Mouse (Mus musculus) T-cell, adult 2 months (primary cell): ENCODE results near the gene Tnrc6c.
"Not testable (repeated sequence)": the region's sequence is repeated elsewhere in the genome, so short reads cannot be mapped to it uniquely, and the experiment has no call there.

ENCODE experiments used
- DNase-seq: peaks from one replicate; pipeline ENCODE4 v3.0.0; 2022; ENCODE audit warnings: low spot score

The Tnrc6c gene

DNA sequence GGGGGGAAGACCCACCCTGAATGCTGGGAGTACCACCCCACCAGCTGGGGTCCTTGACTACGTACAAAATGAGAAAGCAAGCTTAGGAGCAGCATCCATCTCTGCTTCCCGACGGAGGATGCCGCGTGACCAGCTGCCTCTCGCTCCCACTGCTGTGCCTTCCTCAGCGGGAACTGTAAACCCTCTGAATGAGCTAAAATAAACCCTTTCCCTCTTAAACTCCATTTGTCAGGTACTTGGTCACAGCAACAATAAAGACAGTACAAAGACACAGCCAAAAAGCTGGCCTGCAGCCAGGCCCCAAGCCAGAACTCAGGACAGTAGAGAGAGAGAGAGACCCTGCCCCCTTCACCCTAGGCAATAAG lies 115.6 kb downstream of the Tnrc6c start:
- no peak for DNase-seq

DNA sequence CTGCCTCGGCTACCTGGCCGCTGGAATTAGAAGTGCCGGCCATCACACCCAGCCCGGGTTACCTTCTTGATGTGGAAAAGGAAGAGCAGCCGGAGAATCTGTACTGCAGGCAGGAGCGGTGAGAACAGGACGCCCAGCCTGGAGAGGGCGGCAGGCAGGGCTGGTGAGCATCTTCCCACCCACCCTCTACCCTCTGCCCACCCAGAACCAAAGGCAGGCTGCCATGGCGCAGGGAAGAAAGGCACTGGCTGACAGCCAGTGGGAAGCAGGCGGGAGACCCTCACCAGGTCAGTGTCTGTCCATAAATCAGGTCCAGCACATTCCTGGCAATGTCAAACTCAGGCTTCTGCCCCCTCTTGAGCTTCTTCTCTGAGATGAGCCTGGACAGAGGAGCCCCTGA lies 116.3 kb downstream of the Tnrc6c start:
- DNase-seq: no peak

DNA sequence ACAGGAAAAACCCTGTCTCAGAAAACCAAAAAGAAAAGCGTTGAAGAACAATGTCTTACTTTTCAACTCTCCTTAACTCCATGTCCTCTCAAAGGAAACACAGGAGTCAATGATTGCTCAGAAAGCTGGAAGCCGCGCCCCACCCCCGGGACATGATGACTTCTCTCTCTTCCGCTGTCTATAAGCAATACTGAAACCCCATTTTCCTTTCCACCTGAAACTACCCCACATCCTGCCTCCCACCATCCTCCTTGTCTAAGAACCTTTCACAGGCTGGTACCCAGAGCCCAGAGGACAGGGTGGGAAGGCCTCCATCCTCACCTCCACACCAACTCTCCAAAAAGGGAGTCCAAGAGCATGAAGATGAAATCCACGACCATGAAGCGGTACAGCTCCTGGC lies 118.3 kb downstream of the Tnrc6c start:
- DNase-seq: no peak

DNA sequence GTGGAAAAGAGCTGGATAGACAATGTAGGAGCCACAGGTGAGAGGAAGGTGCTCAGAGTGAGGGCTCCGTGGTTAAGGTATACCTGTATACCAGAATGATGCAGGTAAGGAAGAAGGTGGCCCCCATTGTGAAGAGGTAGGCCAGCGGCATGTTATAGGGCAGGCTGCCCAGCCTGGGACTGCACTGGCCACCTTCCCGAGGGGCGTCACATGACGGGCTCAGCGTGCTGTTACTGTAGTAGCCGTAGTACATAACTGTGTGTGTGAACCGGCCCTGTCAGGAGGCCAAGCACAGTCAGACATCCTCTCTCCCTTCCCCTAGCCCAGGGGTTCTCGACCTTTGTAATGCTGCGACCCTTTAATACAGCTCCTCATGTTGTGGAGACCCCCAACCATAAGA lies 120.8 kb downstream of the Tnrc6c start:
- no peak for DNase-seq

DNA sequence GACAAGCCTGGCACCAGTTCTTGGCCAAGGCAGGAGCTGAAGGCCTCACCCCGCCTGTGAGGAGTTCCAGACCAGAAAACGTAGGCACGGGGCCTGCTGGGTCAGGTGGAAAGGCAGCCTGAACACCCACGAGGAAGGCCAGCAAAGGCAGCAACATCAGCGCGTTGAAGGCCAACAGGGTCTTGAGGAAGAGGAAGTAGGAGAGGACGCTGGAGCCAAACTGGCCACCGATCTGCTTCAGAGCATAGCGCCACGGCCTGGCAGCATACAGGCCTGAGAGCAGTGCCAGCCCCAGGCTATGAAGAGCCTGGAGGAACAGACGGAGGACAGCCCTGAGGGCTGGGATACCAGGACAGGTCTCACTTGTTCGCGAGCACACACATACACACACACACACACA lies 121.5 kb downstream of the Tnrc6c start:
- DNase-seq: no peak

DNA sequence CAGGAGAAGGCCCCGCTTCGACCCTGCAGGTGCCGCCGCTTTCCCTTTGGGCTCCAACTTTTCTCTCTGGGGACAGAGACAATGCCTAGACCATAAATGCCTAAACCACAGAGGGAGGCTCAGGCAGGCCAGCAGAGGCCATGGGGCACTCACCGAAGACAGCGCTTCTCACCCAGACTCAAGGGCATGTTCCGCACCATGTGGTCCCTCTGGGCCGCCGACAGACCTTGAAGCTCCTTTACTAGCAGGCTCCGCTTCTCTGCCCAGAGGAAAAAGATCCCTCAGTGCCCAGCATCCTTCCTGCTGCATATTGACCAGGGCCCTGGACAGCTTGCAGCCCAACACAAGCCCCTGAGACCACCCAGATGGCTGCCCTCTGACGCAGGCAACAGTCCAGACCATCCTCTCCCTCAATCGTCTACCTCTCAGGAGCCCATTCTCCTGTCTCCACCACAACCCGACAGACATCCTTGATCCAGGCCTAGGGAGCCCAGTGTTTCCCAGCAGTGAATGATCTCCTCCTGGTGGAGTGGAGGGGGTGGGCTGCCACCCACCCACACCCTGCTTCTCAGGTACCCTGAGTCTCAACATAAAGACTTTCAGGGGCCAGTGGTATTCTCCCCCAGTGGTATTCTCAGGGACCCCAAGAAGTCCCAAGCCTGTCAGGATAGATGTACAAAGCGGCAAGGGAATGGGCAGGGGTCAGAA lies 122.2 kb downstream of the Tnrc6c start:
- no peak for DNase-seq

DNA sequence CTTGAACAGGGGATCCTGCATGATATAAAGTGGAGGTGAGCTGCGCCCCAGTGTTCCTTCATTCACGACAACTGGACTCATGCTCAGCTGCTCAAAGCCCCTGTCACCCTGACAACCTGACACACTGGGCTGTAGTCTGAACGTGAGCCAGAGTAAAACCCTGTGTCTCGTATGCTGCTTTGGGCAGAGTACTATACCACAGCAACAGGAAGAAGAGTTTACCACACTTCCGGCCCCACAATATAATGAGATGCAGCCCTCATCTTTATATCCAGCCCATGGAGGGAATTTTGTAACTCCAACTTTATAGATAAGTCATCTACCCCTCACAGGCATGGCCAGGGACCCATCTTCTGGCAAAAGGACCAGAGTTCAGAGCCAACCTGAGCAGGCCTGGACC lies 123.0 kb downstream of the Tnrc6c start:
- DNase-seq: peak; percentile 75

DNA sequence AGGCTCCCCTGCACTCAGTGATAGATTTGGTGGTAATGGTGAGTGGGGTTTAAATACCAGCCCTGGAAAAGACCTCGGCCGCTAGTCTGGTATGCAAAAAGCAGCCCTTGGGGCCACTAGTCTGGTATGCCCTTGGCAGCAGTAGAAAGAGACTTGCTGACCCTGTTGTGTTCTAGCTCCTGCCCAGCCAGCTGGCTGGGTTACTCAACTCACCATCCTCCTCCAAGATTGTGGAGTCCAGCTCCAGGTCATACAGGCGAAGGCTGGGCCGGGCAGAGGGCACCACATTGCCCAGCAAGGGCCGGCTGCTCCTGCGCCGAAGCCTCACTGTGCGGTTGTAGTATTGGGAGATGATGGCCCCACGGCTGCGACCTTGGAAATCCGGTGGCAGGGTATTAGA lies 123.9 kb downstream of the Tnrc6c start:
- no peak for DNase-seq

DNA sequence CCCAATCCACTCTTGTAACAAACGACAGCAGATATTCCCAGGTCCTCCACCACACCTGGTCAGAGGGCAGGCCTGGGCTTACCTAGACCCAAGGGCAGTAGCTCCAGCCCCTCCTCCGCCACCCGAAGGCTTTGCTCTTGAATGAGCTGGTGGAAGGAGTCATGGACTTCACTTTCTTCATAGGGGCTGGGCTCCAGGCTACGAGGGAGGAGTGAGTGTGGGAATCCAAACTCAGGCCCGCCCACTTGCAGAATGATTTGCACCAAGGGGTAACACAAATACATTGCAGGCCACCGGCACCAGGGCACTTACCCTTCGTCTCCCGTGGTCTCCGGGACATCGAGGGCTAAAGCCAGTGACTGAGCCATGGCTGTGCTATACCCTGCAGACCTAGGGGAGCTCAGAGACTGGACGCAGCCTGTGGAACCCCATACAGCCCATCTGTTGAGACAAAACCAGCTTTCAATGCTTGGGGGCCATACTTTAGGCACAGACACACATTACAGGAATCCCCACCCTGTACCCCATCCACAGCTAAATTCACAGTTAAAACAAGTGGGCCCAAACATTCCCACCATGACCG lies 124.9 kb downstream of the Tnrc6c start:
- DNase-seq: no peak

DNA sequence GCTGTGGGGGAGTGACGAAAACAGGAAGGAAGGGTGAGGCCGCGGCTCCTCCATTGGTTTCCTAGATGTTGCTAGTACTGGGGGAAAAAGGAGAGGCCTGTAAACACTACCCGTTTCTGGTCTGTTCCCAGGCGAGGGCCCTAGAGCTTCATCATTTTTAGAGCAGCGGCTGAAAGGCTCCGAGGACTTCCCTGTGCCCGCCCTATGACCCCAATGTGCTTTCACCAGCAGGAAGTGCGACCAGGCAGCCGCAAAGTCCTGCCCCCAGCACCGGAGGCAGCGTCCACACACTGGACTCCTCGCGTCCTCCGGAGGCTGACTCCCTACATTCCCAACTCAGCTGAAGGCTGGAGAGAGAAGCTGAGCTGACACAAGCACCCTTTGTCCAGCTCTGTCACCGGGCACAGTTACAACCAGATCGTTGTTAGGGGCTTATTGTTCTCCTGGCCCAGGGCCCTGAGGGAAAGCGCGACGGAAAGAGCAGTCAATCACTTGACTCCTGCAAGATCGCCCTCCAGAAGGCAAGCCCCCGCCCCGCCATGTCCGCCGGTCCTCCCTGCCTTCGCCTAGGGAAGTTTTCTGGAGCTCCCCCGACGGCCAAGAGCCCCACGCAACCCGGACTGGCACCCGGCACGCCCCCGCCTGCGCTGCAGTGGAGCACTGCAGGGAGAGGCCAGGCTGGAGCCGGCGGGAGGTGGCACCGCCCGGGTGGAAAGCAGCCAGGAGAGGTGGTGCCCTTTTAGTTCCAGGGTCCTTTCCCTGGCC lies 125.5 kb downstream of the Tnrc6c start:
- DNase-seq: no peak

DNA sequence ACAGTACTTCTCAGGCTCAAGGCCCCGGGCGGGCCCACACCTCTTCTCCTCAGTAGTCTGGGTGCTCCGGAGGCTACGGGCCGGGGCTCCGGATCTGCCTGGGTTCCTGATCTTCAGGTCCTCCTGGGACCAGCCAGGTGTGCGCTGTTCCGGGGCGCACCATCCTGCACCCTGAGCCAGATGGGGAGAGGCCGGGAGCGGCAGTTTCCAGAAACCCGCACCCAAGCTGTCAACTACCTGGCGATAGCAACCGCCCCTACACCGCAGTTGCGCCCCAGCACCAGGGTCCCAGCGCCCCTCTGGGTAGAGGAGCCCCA lies 126.1 kb downstream of the Tnrc6c start:
- DNase-seq: no peak

DNA sequence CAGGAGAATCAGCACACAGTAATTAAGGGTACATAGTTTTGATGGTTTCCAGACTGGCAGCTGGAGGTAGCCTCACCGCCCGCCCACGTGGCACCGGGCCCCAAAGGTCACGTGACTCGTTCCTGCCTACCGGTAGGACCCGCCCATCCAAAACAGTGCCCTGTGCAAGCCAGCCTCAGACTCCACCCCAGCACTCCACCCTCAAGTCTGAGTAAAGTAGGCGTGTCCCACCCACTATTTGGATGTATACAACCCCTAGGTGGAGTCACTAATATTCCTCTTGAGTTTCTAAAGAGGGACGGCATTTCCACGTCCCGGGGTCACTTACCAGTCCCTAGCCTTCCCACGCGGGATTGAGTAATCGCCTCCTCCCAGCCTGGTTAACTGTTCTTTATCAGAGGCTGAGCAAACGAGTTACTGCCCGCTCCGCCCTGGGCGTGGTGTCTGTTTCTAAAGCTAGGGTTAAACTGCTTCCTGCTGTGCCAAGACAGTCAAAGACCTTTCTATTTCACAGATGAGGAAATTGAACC lies 126.6 kb downstream of the Tnrc6c start:
- DNase-seq: peak; percentile 96

DNA sequence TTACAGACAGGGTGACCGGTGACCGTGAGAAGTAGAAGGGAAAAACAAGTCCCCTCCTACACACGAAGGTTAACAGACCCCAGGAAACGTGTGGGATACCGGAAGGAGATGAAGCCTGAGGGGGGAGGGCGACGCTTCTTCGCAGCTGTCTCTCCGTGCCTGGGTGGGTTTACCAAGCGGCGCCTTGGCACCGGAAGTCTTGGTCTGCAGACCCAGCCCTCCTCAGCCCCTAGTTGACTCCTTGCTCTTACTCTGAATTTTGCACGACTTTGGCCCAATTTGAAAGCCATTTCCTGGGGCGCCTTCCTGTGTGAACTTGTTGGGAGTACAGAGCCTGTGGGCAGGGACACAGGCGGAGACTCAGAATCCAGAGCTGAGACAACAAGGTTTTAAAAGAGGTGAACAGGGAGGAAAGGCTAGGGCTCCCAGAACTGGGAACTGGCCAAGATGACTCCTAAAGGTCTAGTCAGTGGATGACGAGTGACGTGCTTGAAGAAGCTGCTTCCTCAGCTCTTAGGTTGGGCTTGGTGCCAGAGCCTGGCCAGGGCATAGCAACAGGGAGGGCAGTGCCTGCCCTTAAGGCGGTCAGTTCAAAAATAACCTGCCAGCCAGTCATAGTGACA lies 127.2 kb downstream of the Tnrc6c start:
- DNase-seq: peak; percentile 68

DNA sequence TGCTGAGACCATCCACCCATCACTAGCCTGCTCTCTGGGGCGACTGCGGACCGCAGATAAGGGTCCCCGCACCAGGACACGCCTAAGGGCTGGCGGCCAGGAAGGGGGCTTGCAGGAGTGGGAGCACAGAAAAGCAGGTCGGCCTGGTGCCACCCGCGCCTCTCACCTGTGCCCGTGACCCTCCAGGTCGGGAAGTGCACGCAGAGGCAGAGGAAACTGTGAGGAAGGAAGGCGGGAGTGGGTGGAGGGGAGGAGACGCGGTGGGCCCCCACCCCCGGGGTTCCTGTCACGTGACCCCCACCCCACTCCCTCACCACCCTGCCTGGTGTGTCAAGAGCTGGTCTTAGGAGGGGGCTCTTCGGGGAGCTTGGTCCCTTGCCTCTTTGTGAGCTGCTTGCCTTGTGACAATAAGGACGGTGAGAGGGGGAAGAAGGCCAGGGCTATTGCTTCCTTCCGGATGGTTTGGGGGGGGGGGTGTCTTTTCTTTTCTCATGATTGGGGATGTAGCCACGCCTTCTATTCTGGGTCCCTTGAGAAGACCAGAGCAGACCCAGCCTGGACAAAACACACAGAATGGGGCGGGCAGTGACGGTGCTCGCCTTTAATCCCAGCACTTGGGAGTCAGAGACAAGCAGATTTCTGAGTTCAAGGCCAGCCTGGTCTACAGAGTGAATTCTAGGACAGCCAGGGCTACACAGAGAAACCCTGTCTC lies 128.1 kb downstream of the Tnrc6c start, which contains the start of the genes Tmc8 and Tmc6:
Gene Tmc8, plus strand, starts transcription at position 84 of the 712 bp plus-strand sequence.
Gene Tmc6, minus strand, starts transcription at position 206 of the 712 bp plus-strand sequence.
- peak; percentile 84 for DNase-seq

DNA sequence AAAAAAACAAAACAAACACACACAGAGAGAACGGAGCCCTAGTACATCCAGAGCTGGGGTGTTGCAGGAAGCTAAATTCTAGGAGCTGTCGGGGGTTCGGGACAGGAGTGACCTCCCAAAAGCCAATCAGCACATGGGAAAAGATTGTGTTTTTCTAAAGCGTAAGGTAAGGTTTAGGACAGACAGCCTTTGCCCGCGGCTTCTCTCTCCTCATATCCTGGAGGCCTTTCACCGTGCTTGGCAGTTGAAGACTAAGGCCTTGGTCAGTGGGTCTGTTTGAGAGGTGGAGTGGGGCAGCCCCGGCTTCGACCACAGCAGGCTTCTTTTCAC lies 128.6 kb downstream of the Tnrc6c start:
- DNase-seq: no peak

DNA sequence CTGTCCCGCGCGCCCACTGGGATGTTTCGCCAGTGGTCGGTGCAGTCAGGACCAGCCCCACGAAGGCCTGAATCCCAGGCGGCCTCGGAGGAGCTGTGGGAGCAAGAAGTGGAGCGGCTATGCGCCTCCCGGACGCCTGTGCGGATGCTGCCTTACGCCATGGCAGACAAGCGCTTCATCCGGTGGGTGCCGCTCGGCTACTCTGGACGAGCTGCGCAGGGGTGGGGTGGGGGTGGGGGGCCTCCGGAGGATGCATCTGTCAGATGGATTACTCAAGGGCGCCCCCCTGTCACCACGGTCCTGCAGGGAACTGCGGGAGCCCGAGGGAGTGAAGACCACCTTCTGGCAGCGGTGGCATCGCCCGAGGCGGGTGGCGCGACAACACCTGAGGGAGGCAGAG lies 129.0 kb downstream of the Tnrc6c start:
- DNase-seq: peak; percentile 80

DNA sequence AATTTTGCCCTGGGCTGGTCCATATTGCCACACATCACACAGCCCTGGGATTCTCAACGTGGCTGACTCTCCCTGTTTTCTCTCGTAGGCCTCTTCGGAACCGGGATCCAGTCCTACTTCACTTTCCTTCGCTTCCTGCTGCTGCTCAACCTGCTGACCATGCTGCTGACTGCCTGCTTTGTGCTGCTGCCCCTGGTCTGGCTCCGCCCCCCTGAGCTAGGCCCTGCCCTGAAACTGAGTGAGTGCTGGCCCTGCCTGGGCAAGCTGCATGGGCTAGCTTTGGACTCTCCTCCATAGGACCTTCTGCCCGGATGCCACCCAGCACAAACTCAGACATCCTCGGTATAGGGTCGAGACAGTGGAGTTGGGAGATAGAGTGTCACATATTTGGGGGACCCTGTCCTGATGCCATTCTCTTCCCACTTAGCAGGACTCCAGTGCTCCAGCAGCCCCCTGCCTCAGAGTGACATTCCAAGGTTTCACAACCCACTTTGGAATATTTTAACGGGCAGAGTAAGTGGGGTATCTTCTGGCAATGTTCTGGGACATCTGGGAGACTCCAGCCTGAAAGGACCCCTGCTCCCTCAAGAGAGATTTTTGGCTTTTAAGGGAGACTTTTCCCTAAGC lies 129.7 kb downstream of the Tnrc6c start:
- DNase-seq: no peak

DNA sequence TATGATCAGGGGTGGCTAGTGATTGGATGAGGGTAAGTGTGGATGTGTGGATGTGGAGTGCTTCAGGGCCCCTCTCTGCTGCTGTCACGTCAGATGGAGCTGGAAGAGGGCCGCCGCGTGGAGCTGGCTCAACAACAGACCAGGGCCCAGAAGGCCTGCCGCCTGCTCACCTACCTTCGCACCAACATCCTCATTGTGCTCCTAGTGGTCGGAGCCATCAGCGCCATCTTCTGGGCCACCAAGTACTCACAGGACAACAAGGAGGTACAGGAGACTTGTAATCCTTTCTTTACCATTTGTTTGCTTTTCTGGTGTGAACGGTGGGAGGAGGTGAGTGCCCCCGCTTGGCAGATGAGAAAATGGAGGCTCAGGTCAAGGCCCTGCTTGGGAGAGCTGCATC lies 132.2 kb downstream of the Tnrc6c start:
- DNase-seq: peak; percentile 71

DNA sequence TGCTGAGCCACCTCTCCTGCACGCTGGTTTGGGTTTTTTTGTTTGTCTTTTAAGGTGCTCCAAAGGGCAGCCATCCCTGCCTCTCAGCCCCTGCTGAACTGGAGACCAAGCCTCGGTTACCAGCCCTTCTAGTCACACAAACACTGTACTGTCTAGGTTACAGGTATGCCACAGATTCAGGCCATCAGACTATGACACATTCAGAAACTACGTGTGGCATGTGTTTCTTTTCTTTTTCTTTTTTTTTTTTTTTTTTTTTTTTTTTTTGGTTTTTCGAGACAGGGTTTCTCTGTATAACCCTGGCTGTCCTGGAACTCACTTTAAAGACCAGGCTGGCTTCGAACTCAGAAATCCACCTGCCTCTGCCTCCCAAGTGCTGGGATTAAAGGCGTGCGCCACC lies 134.4 kb downstream of the Tnrc6c start:
- not testable (repeated sequence) for DNase-seq

DNA sequence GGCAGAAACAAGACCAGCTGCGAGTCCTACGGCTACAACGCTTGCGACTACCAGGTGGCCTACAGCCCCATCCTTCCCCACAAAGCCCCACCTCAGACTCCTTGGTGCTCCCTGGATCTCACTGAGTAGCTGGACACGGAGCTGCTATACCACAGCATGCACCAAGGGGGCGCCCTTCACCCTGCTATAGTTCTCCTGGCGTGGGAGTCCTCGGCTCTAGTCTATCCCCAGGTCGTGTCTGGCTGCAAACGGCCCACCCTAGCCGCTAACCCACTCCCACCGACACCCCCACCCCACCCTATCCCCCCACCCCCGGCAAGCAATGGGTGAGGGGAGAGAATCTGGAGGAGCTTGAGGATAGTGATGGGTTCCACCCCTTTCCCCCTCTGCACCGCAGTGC lies 136.2 kb downstream of the Tnrc6c start:
- DNase-seq: peak; percentile 62

DNA sequence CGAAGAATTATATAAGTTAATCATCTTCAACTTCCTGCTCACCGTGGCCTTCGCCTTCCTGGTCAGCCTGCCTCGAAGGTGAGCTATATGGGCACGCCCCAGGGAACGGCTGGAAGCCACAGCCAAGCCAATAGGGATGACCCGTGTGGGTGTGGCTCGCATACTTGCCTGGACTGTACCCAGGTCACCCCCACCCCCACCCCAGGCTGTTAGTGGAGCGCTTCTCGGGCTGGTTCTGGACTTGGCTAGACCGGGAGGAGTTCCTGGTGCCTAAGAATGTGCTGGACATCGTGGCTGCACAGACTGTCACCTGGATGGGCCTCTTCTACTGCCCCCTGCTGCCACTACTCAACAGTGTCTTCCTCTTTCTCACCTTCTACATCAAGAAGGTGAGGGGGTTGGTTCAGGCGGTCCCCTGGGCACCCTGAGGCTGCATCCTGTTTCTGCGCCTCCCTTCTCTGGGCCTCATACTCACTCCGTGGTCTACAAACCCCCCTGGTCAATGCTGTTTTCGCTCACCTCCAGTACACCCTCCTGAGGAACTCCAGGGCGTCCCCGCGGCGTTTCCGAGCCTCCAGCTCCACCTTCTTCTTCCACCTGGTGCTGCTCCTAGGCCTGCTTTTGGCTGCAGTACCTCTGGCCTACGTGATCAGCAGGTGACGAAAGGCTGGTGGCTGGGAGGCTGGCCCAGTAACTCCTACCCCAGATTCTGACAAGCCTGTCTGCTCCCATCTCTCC lies 136.8 kb downstream of the Tnrc6c start:
- DNase-seq: no peak
